Mouse (Mus musculus): ENCODE data around the gene Cmpk1.

Cmpk1 gene

DNA sequence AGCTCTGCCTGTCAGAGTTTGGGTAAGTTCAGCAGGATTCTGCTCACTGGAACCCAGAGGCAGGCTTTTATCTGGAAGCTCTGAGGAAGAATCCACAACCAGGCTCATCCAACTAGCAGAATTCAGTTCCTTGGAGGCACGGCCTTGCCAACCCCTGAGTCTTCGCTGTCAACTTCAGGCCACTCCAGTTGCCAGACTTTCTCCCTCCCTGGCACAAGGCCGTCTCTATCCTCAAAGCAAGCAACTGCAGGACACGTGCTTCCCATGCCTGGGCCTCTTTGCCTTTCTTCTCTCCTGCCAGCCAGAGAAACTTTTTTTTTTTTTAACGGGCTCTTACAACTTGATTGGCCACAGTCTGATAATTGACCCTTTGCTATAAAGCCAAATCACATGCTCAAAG lies 42.0 kb downstream of the Cmpk1 start:
- no peak for DNase-seq (ENCODE audit: low spot score)

DNA sequence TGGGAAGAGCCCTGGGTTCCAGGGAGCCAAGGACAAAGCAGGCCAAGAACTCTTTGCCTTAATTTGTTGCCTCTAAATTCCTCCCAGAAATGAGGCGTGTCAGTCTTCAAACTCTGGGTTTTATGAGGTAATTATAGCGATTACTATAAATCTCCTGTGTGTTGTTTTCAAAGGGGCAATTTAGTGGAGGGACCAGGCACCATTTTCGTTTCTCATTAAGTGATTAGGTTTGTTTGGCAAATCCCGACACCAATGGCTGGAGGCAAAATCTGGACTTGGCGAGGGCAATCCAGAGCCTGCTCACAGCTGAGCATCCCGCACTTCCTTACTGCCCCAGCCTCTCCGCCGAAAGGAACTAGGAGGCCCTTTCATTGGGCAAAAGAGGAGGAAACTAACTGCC lies 44.5 kb downstream of the Cmpk1 start:
- DNase-seq (ENCODE audit: low spot score) = no peak

DNA sequence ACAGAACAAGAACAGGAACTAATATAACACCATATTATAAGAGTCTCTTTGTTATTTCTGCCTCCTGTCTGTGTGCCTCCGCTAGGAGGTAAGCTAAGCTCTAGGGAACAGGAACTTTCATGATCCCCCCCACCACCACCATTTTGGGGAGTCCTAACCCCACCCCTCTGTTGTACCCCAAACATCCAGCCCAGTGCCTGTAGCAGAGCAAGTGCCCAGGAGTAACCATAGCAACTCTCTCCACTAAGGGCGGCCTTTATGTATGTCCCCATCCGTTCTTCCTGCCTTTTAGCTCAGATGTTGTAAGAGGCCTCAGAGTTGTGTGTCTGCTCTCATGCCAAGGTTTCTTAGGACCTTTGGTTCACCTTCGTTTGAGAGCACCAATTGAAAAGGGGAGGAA lies 44.9 kb downstream of the Cmpk1 start:
- DNase-seq (ENCODE audit: low spot score) = no peak

DNA sequence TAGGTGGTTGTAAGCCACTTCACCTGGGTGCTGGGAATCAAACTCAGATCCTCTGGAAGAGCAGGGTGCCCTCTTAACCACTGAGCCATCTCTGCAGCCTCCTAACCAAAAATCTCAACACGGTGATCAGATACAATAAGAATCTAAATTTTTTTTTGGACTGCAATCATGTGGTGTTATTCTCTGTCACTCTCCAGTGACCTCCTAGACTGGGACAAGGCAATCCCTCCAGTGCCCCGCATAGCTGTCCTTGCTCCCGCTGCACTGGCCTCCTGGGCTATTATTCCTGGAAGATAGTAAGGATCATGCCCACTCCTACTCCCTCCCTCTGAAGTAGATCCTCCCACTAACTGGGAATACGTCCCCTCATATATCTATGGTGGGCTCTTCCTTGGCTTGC lies 45.7 kb downstream of the Cmpk1 start:
- no peak for DNase-seq (ENCODE audit: low spot score)

DNA sequence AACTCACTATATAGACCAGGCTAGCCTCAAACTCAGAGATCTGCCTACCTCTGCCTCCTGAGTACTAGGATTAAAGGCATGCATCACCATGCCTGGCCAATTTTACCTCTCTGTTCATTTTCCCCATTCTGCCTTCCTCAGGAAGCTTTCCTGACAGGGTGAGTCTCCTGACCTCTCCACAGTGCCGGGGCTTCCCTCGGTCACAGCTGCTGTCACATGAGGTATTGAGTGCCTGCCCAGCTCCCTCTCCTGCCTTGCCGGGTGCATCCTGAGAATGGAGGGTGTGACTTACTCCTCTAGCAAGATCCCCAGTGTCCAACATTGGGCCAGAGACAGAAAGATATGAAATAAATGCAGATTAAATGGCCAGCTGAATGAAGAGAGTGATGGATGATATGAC lies 48.8 kb downstream of the Cmpk1 start:
- no peak for DNase-seq (ENCODE audit: low spot score)

DNA sequence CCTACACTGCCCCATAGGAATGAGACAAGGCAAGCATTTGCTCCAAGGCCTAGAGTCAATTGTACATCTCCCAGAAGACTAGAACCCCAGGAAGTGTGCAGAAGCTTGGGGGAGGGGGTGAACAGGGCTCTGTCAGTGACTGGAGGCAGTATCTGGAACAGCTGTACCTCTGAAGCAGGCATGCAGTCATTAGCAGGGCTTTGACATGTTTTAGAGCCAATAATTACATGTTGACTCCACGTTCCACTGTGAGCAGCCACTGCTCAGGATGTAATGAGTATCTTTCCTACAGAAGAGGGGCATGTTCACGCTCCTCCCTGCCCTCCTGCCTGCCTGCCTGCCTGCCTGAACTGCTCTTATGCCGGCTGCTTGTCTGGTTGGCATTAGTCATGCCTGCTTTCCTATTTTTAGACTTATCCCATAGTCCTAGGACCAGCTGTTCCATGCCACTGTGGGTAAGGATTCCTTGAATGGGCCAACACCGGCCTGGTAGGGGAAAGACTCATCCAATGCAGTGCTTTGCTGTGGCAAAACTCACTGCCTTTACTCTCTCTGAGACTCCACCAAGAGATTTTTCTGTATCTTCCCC lies 49.5 kb downstream of the Cmpk1 start:
- DNase-seq (ENCODE audit: low spot score) = no peak

DNA sequence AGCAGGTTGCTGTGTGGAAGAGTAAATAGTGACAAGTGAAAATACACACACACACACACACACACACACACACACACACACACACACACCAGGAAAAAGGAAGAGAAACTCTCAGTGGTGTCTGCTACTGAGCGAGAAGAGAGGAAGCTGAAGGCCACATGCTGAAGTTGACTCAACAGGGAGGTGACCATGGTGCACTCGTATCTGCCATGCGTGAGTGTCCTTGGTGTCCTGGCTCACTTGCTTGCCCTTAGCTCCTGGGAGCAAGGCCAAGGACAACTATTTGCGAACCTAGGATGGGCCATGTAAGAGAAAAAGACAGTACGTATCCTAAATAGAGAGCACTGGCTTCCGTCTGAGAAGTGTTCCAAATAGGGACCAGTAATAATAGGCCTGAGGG lies 52.9 kb downstream of the Cmpk1 start:
- DNase-seq (ENCODE audit: low spot score) = no peak

DNA sequence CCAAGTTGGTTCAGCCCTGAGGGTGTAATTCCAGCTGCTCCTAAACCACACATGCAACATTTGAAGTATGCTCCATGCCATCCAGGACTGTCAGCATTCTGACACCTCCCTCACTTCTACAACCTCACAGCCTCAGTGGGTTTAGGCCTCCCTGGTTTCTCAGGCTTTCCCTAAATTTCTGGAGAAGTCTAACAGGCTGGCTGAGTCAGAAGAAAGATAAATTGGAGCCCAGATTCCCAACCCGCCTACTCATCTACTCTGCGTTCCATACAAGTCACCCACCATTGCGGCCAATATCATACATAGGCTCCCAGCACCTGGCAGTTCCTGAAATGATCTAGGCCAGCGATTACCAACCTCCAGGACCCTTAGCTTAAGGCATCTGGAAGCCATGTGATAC lies 54.3 kb downstream of the Cmpk1 start:
- DNase-seq (ENCODE audit: low spot score) = no peak

DNA sequence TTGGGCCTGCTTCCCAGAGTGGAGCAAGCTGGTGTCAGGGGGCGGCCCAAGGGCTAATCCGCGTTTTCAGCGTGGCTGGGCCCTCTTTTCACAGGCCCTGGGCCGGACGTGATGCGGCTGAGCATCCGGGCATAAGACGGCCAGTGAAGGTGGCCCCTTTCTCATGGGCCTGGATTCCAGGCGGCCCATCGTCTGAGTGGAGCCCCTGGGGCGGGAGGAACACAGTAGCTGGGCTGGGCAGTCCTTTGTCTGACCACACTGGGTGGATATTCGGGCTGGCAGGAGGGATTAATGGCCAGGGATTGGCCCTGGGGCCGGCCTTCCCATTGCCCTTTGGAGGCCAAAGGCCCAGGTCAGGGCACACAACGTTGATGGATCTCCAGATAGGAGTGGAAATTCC lies 57.9 kb downstream of the Cmpk1 start:
- DNase-seq (ENCODE audit: low spot score) = no peak

DNA sequence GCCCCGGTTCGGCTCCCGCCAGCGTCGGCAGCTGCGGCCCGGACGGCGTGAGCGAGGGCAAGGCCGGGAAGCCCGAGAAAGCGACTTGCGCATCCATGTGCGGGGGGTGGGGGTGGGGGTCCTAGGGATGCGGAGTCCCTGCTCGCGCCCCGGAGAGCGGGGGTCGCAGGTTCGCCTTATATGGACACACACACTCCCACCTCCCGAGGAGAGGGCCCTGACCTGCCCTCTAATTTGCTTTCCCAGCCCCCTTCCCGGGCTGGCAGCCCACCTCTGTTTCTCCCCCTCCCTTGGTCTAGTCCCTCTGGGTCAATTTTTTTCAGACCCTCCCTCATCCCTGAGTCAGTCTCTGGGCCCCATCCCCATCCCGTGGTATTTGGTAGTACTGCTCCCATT lies 61.1 kb downstream of the Cmpk1 start, which contains the start of gene Foxe3:
TSS of gene Foxe3 (minus strand) at position 97 of the 396 bp plus-strand sequence.
- DNase-seq (ENCODE audit: low spot score) = no peak

DNA sequence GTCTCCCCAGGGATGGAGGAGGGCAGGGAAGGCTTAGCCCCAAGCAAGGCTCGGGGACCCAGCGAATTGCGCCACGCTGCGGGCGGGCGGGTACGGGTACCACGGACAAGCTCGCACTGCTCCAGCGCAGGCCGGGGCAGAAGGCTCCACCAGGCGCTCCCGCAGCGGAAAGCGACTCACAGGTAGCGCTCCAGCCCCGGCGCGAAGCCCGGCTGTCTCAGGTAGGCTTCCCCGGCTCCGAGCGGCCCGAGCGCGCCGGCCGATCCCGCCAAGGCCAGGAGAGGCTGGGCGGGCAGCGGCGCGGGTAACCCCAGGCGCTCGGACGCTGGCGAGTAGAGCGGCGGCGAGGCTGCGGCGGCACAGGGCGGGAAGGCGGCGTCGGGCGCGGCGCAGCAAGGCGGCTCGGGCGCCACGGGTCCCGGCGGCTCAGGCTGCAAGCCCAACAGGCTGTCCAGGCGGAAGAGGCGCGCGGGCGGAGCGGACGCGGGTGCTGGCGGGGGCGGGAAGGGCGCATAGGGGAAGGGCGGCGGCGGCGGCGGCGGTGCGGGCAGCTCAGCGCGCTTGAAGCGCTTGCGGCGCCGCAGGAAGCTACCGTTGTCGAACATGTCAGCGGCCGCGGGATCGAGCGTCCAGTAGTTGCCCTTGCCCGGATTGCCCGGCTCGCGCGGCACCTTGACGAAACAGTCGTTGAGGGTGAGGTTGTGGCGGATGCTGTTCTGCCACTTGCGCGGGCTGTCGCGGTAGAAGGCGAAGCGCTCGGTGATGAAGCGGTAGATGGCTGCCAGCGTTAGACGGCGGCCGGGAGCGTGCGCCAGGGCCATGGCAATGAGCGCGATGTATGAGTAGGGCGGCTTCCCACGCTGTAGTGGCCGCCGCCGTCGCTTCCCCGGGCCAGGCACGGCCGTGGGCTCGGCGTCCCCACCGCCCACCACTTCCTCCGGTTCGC lies 61.8 kb downstream of the Cmpk1 start:
- no peak for DNase-seq (ENCODE audit: low spot score)

DNA sequence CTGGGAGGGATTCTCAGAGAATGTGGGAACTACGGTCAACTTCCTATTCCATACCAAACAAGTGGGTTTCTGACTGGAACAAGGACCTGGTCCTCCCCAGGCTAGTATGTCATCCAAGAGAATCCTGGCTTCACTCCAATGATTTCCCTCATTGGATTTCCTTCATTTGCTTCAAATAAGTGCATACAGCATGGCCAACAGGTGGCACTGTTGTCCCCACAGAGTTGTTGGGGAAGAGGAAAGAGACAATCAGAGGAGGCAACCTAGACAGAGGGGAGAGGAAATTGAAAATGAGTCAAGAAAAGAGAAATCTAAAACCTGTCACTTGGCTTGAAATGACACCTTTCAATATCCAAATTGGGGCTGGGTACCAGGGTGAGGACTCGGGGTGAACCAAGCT lies 70.0 kb downstream of the Cmpk1 start:
- DNase-seq (ENCODE audit: low spot score) = no peak

DNA sequence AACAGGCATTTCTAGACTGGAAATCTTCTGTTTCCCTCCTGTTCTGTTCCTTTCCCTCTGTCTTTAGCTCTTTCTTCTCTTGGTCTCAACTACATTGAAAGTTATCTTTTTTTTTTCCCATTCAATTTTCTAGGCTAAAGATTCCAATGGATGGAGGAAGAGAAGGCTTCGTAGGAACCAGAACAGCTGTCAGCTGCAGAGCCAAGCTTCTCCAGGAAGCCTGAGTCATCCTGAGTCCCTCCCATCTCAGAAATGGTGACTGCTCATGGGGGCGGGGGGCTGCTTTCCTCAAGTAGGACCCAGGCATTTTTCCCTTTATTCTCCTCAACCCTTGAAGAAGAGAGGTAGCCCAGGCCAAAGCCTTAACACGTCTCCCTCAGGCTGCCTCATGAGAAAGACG lies 71.0 kb downstream of the Cmpk1 start:
- DNase-seq (ENCODE audit: low spot score) = no peak

DNA sequence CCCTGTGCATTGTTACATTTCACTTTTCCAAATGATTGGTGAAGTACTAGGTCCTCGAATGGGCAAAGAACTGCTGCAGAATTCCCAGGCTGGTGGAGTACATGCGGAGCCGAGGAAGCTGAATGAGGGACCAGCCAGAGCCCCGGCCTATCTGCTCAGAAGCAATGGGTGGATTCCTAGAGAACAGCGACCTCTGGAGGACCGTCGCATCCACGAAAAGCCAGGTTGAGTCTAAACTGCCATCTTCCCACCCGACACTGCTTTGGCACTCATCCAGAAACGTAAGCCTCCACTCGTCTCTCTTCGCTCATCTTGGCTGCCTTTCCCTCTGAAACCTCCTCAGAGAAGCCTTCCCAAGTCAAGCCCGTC lies 73.5 kb downstream of the Cmpk1 start:
- DNase-seq (ENCODE audit: low spot score) = no peak

DNA sequence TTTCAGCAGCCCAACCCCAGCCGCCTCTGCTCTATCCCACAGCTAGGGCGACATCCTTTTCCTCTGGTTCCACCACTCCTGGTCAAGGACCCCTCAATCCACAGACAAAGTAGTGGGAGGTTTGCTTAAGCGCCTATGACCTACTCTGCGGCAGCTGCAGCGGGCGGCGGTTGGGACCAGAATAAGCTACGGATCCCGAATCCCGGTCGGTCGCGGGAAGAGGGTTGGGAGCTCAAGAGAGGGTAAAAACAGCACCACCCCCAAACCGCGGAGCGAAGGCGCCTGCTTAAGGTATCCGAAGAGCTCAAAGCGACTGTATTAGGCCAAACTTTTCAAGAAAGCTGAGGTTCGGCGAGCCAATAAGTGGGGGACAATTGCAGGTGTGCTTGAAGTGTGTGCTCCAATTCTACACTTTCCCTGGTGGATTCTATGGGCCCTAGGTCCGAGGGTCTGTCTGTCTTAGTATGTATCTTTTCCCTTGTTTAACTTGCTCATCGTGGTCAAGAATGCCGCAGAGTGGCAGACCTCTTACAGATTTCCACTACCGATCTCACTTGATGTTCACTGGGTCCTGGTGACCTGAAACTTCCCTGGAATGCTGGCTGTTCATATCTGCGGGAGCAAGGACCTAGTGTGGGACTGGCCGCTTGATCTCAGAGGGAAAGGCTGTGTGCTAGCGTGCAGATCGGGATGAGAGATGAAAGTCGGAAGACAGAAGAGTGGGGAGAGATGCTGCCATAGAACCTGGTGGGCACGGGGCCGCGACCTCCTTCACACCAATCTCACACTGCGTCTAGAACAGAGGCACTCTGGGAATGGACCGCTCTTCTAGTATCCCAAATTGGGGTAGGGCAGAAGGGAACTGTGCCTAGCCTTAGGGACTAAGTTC lies 74.1 kb downstream of the Cmpk1 start:
- no peak for DNase-seq (ENCODE audit: low spot score)

DNA sequence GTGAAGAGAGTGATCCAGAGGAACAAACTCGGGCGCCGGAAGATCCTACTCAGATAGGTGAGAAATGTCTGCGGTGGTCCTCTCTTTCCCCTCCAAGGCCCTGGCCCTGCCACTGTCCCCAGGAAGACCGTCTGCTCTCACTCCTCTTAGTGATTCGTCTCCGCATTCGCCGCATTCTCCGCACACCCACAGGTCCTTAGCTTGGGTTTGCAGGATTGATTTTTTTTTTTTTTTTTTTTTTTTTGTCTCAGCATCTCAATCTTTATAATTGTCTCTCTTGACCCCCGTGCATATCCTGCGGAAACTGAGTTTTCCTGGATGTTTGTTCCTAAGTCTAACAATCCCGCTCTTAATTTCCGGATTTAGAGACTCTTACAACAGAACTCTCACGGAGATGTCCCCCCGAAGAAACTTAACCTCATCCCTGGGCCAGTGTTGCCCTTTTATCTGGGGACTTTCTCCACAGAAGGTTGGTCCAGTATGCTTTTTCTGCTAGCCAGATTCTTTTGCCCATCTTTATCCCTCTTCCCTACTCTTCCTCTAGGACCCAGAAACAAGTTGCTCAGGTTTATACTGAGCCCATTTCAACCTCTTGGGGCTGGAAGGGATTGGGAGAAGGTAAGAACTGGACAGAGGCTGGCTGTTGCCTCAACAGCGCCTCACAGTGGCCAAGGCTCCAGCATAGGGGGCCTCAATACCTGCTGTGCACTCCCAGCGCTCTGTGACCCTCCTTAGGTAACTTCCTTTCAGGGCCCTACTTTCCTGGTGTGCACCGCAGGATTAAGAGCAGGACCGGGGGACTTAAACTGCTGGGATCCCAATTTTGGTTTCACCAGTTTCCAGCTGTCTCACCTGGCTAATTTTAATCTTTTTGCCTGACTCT lies 77.2 kb downstream of the Cmpk1 start:
- DNase-seq (ENCODE audit: low spot score) = no peak
